Mouse (Mus musculus): Measurements from ENCODE around the gene Clgn.

The Clgn gene

GRCm38 (mm10) chr8:83389316-83390005, at the start of gene Clgn:
TSS of gene Clgn (plus strand) at chr8:83389867.
- peak; percentile 31 to 50 for DNase-seq (ENCODE audit: low spot score in 2 of 2)

- DNase-seq (ENCODE audit: low spot score in 2 of 2): no peak
These were observed 47.6 kb upstream of the Clgn start for GRCm38 (mm10) chr8:83342076-83342475.

GRCm38 (mm10) chr8:83342693-83343092, 47.0 kb upstream of the Clgn start:
- DNase-seq (ENCODE audit: low spot score in 2 of 2): no peak

DNA sequence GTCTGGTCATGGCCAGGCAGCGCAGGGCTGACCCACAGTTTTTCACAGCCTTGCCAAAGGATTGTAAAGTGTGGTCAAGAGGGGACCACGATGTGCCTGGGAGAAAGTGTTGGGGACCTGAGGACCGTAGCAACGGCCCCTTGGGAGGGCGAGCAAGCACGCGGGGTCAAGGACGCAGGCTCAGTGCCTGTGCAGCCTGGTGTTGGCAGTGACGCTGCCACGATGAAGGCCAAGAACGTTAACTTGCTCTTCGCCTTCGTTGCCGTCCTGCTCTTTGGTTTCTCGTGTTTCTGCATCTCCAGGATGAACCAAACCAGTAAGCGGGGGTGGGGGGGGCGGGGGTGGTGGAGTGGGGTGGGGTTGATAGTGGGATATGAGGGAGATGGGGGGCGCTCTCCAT, 41.4 kb upstream of the Clgn start, which contains the start of gene Mgat4d:
Gene Mgat4d, plus strand, starts transcription at position 209 of the 400 bp plus-strand sequence.
- no peak for DNase-seq (ENCODE audit: low spot score in 2 of 2)

GRCm38 (mm10) chr8:83351315-83351714, 38.4 kb upstream of the Clgn start:
- no peak for DNase-seq (ENCODE audit: low spot score in 2 of 2)

- DNase-seq (ENCODE audit: low spot score in 2 of 2): no peak
These were observed 26.4 kb upstream of the Clgn start for GRCm38 (mm10) chr8:83363156-83363769.

GRCm38 (mm10) chr8:83377231-83377630, 12.4 kb upstream of the Clgn start:
- DNase-seq (ENCODE audit: low spot score in 2 of 2): no peak

DNA sequence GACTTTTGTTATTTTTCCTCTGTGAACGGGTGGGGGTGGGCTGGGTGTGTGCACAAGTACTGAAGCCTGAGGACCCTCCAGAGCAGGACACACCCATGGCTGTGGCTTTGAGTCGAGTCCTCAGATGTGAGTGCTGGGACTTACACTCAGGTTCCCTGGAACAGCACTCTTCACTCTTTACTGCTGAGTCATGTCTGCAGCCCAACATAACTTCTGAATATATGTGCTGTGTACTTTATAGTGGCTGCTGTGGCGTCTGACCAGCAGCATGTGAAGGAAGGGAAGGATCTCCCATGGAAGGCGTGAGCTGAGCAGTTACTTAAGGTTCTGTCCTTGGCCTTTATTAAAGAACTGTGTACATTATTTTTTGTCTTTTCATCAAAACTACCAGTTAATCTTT, 9.5 kb upstream of the Clgn start:
- DNase-seq (ENCODE audit: low spot score in 2 of 2): no peak

GRCm38 (mm10) chr8:83381016-83381415, 8.7 kb upstream of the Clgn start:
- no peak for DNase-seq (ENCODE audit: low spot score in 2 of 2)

DNA sequence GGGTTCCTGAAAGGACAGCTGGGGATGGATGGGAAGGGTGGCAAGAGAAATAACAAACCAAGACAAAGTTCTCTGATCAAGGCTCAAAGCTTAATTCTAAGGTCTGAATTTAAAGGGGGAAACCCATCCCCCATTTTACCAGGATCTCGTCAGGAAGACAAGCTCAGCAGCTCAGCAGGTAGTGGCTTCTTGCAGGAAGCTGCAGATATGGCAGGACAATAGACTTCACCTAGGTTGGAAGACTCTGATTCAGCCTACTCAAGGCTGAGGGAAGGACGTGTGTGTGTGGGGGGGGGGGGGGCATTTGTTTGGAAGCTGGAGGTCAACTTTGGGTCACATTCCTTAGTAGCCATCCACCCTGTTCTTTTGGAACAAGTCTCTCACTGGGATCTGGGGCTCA, 6.8 kb upstream of the Clgn start:
- DNase-seq (ENCODE audit: low spot score in 2 of 2): no peak

- no peak for DNase-seq (ENCODE audit: low spot score in 2 of 2)
These were observed 487 bp downstream of the Clgn start for GRCm38 (mm10) chr8:83390006-83390701.

DNA sequence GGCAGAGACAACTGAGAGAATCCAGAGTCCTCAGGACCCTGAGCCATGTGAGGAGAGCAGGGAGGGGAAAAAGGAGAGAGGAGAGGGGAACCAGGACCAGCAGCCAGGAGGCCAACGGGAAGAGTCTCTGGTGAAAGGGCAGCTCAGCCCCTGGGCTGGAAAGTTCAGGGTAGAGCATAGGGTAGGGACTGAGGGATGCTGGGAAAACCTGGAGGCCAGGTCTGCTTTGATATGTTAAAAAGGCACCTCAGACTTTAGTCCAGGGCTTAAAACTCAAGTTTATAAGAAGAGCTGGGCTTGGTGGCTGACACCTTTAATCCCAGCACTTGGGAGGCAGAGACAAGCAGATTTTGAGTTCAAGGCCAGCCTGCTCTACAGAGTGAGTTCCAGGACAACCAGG, 2.9 kb downstream of the Clgn start:
- DNase-seq (ENCODE audit: low spot score in 2 of 2): no peak

DNA sequence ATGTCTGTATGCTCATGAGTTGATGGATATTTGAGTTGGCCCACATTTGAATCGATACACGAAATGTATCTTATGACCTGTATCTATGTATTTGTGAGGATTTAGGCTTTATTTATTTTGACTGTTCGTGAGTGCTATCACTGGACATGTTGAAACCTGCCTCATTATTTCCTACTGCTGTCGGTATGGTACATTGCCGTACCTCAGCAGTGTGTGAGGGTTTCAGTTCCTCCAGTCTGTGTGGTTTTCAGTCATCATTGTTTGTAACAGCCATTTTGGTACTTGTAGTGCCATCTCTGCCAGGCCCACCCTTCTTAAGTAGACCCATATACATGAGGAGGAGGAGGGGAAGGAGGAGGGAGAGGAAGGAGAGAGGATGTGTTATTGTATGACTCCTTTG, 4.7 kb downstream of the Clgn start:
- DNase-seq (ENCODE audit: low spot score in 2 of 2): no peak

GRCm38 (mm10) chr8:83396680-83397079, 7.0 kb downstream of the Clgn start:
- no peak for DNase-seq (ENCODE audit: low spot score in 2 of 2)

DNA sequence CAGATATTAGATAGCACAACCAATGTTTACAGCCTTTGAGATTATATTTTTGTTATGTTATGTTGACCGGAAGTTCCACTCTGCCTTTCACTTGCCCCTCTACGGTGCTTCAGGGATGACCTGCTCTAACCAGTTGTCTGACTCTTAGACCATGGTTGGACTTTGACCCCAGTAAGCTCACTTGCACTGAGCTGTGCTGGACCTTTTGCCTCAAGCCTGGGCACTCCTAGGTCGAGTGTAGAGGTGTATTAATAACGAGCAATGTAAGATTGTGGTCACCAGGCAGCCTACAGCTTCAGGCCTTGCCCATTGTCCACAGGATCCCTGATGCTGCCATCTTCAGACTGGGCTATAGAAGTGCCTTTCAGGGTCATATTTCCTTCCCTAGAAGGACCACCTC, 8.1 kb downstream of the Clgn start:
- no peak for DNase-seq (ENCODE audit: low spot score in 2 of 2)

DNA sequence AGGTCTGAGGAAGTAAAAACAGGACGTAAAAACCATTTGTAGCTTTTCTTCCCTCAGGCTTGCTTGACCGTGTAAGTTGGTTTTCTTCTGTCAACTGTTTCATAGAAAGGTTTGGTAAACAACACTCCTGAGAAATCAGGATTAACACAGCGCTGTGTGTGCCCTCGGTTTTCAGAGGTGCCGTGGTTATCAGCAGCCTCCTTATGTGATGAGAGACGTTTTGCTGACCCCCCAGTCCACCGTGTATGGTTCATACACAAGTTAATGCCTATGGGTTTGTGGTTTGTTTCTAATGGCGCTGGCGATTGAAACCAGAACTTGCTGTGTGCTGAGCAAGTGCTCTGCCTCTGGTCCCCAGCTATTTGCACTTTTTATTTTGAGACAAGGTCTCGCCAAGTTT, 15.9 kb downstream of the Clgn start:
- DNase-seq (ENCODE audit: low spot score in 2 of 2): no peak

DNA sequence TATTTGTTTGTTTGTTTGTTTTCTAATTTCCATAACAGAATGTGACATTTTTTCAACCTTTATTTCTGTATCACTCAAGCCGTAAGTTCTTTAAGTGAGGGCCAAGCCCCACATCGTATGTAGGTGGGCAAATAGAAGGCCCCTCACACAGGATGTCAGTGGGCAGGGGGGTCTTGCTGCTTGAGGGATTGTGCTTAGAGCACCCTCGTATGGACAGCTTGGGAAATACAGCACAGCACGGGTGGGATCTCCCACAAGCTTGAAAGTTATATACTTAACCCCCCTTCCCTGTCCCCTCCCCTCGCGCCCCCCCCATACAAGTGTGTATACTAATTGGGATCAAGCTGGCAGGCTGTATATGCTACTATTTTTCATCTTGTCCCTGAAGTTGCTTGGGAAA, 17.2 kb downstream of the Clgn start:
- DNase-seq (ENCODE audit: low spot score in 2 of 2): no peak

GRCm38 (mm10) chr8:83408496-83408895, 18.8 kb downstream of the Clgn start:
- DNase-seq (ENCODE audit: low spot score in 2 of 2): no peak

- no peak for DNase-seq (ENCODE audit: low spot score in 2 of 2)
These were observed 27.2 kb downstream of the Clgn start for GRCm38 (mm10) chr8:83416878-83417277.

- DNase-seq (ENCODE audit: low spot score in 2 of 2): no peak
These were observed 28.3 kb downstream of the Clgn start for GRCm38 (mm10) chr8:83417970-83418369.

DNA sequence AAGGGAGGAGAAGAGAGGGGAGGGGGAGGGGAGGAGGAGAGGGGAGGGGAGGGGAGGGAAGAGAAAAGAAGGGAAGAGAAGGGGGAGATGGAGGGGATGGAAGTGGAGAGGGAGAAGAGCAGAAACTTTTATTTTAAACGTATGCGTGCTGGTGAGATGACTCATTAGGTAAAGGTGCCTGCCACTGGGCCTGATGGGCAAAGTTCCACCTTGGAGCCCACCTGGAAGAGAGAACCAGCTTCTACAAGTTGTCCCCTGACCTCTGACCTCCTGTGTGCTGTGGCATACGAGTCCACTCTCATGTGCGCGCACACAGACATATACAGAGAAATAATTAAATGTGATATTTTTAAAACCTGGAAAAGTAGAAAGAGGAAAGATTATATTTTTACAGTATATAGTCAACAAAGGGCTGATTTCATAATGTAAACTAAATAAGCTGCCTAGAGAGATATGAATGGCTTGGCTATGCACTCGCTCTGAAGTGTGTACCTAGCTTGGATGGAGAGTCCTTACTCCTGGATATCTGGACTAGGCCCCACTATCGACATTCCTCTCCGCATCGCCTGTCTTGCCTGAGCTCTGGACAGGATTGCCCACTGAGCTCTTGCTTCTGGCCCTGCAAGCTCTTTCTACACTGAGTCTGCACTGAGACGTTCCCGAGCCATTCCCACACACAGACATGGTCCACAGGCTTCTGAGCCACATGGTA, 29.3 kb downstream of the Clgn start:
- no peak for DNase-seq (ENCODE audit: low spot score in 2 of 2)

GRCm38 (mm10) chr8:83421354-83421753, 31.7 kb downstream of the Clgn start:
- DNase-seq (ENCODE audit: low spot score in 2 of 2): no peak
